Mouse (Mus musculus): Measurements from ENCODE around the gene Lhx2.

Gene Lhx2

DNA sequence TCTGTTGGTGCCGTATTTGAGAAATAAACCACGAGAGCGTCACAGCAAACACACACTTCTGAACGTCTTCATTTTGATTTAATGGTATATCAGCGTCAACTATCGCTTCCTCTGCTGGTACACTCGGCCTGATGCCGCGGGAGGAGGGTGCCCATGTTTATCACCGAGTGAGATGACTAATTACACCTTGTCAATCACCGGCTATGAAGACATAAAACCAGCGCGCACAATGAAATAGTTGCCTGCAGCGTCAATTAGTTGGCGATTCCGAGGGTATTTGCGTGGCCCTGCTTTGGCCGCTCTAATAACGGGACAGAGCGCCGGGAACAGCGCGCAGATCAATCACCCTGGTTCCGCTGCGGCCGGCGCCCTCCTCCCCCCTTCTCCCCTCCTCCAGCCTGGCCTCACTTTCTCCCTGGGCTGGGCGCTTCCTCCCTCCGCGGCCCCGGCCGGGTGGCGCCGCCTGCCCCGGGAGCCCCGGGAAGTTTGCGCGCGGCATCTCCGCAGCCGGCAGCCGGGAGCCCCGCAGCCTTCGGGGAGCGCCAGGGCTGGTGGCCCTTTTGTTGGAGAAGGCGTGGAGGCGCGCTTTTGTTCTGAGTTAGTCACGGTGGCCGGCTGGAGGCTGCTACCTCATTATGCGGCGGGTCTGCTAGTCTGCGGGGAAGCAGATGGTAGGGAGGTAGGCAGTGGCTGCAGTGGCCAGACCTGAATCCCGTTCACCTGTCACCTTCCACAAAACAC, 8.9 kb downstream of the Lhx2 start:
- no peak for DNase-seq

DNA sequence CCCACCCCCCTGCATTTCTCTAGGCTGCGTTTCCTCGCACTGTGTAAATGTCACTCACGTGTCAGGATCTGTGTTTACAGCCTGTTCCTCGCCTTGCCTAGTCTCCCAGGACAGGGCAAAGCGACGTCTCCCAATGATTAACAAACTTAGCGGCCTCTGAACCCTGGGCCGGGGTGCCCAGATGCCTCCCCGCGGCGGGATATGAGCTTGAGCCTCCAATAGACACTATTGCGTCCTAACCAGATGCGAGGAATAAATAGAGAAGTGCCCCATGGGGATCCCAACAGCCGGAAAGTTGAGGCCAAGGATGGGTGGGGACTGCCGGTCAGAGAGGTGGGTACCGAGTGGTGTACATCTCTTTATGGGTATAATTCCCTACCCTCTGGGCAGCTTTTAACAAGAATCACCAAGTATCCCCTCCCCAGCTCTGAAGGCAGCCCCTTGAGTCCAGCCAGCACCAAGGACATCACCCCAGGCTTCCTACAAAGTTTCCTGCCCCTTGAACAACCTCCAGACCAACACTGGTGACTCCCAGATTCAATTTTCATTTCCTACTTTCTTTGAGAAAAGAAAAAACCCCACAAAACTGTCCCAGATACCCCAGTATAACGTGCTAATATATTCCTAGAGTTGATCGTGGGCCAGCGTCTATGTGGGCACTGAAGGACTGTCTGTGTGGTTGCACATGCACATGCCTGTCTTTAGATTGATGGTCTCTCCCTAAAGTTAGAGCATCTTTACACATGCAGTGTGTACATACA, 9.8 kb downstream of the Lhx2 start:
- DNase-seq = no peak

DNA sequence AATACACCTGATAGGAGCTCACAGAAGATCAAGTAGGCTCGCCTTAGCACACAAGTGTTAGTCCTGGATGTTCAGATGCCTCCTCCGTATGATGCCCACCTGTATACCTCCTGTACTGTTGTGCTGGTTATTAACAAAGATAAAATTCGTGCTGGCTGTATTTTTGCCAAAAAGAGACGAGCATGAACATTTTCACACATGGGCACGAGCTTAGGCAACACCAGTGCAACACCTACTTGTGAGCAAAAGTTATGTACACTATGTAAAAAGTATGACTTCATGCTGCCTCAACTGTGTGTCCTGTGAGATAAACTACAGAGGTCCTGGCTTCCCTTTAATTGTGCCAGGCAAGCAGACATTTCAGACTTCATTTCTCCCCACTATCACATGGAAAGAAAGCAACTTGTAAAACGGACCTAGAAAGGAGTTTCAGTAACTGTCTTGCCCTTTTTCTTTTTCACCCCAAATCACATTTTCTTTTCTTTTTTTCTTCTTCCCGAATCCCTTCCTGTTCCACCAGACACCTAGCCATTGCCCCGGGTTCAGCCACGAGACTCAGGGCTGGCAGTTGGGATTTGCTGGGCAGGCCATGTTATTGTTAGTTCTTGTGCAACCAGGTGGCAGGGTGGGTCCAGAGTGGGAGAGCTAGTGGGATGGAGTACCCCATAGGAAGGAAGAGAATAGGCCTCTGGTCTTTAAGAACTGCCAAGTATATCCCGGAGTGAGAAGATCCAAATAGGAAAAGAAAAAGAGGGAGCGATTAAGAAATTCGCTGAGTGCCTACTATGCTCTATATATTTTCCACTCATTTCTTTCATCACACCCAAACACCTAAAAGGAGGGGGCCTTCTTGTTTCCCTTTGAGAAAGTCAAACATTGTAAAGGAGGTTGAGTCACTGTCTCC, 10.6 kb downstream of the Lhx2 start:
- DNase-seq = no peak

DNA sequence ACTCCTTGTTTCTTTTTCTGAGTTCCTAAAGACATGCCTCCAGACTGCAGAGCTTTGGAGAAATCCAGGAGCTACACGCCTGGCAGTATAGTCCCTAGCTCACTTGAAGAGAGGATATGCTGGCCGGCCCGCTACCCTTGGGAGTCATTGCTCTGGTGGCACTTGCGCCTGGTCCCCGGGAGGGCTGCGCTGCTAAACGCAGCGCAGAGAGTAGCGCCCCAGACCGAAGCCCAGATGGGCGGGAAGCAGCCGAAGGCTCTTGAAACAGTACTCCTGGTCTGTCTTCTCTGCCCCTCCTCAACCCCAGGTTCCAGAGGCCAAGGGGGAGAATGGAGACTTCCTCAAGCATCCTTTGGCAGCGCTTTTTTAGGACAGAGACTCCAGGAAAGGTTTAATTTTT, 11.3 kb downstream of the Lhx2 start:
- DNase-seq = no peak

DNA sequence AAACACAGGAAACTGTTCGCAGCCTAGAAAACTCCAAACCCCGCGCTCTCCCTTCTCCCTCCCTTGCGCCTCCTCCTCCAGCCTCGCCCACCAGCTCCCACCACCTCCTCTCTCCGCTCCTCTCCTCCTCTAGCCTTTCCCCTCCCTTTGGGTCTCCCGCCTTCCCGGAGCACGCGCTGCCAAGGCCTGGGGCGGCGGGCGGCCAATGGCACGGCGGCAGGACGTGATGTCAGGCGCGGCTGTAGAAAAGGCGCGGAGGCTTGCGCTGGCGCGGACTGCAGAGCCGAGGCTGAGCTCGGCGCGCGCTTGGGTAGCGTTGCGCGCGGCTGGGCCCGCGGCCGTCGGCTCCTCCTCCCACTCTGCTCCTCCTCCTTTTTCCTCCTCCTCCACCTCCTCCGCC, 11.7 kb downstream of the Lhx2 start:
- peak; percentile 90 for DNase-seq

DNA sequence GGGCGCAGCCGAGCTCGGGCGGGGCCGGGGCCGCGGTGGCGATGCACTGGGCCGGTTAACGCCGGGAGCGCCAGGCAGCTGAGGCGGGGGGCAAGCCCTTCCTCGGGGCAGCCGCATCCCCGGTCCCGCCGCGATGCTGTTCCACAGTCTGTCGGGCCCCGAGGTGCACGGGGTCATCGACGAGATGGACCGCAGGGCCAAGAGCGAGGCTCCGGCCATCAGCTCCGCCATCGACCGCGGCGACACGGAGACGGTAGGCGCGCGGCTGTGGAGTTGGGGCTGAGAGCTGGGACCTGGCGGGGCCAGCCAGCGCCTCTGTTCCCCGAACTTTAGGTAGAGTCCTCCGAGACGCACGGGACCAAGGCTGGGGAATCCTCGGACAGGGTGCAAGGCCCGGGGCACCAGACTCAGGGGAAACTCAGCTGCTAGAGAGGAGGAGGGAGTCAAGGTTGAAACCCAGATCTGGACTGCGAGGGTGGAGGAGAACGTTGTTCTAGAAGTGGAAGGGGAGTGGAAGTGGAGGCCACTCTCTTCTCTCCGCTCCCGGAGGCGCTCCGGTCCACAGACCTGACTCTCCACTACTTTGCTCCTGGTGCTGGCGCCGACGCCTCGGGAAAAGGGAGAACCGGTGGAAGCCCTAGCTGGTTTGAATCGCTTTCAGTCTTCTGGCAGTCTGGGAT, 12.7 kb downstream of the Lhx2 start:
- no peak for DNase-seq

DNA sequence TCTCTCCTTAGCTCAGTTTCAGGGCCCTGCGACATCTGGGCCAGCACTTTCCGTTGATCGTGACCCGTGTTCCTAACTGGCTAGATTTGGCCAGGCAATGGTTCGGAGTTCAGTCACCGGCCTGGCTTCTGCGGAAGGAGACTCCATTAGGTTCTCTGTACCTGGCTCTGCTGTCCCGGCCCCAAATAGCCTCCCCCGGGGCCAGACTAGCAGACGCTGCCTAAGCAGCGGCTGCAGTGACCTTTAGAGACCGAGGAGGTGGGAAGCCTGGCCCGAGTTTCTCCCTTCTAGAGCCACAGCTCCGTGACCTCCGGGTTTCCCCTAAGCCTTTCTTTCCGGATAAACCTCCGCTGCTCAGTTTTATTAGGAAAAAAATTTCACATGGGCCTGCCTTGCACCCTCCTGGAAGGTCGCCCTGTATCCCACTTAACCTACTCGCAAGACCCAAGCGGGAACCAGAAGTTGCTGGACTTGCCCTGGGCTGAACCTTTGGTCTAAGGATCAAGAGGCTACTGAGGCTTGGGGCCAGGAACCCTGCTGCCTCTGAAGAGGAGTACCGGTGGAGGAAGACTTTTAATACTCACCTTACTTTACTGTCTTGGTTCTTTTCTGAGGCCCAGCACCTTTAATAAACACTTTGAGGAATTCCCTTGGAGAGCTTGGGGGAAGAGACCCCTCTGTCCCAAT, 13.4 kb downstream of the Lhx2 start:
- no peak for DNase-seq

DNA sequence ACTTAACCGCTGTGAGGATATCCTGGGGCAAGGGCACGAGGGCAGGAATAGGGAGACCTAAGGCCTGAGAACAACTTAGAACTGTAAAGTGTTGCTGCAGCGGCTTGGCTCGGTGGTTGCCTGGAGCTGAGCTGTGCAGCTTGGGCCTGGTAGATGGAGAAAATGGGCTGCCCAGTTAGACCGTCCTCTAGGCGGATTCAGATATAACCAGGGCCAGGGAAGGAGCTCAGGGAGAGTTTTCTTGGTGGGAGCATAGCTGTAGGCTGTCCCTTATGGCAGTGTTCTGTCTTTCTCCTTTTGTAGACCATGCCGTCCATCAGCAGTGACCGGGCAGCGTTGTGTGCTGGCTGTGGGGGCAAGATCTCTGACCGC, 13.9 kb downstream of the Lhx2 start:
- no peak for DNase-seq

DNA sequence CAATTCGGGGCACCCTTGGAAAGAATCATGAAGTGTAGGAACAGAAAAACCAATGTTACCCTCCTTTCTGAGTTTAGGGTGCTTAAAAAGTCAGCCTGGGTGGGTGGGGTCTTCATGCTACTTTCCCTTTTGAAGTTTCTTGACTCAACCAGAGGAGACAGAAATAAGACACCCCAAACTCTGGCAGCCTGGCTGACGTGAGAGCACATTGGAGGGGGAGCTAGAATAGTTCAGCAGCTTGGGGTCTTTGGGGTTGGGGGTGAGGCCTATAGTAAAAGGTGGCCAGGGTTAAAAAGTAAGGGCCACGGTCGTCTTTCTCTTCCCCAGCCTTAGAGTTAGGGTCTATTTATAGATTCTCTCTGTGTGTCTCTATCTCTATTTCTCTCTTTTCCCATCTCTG, 14.6 kb downstream of the Lhx2 start:
- no peak for DNase-seq

DNA sequence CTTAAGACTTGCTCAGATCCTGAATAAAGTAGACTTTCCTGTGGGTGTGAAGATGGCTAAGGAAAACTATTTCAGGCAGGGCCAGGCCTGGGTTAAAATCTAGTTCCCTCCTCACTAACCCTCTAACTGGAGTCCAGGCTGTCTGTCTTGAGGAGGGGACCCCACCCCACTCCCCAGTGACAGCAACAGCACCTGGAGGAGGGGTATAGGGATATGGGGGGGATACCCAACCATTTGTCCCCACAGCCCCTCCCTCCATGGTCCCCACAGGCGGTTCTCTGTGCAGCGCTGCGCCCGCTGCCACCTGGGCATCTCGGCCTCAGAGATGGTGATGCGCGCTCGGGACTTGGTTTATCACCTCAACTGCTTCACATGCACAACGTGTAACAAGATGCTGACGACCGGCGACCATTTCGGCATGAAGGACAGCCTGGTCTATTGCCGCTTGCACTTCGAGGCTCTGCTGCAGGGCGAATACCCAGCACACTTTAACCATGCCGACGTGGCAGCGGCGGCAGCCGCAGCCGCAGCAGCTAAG, 15.2 kb downstream of the Lhx2 start:
- DNase-seq = no peak

DNA sequence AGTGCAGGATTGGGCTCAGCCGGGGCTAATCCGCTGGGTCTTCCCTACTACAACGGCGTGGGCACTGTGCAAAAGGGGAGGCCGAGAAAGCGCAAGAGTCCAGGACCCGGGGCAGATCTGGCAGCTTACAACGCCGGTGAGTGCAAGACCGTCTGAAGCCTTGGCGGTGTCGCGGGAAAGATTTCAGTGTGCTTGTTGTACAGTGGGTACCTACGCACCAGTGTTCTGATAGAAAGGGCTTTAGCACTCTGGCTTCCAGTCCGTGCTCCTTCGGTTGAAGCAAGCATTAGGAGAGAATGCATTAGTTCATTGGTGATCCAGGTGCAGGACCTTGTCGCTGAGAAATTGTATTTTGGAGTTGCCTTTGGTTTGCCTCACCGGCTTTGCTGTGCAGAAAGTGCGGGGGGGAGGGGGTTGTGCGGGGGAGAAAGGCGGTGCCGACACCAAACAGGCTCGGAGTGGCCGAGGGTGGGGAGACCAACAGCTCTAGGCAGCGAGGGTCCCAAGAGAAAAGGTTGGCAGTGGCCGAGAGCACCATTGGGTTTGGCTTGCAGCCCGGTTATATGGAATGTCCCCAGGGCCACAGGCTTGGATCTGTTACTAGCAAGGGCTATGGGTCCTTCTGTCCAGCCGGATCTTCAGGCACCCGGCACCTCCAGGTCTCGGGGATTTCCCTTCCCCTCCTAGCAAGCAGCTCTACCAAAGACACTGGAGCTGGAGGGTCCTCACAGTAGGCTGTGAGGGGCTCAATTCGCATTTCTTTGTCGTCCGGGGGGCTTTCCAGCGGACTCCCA, 15.8 kb downstream of the Lhx2 start:
- DNase-seq = no peak

DNA sequence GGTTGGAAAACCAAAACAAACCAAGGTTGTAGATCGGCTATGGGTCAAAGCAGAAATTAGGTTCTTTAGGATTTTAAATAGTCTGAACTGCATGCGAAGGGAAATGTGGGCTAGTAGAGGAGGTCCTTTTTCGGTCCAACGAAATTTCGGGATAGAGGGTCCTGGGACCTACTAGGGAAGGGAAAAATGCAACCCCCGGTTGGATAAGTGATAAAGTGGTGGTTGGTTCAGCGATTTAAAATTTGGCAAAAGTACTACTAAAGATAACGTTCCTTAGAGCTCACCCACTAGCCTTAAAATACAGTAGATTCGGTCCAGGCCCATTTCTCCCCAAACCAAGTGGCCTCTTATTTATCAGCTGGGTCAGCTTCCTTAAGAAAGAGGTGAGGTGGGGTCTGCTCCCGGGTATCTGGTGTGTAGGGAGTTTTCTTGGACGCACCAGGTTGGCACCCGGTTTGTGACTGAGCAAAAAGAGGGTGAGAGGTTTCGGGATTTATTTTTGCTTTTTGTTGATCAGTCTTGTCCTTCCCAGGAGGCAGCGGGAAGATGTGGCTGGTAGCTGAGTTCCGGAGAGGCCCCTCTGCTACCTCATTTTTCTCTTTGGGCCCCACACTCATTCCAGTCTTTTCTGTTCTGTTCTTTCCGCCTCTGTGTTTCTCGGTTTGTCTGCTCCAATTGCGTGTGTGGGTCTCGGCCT, 16.8 kb downstream of the Lhx2 start:
- no peak for DNase-seq

DNA sequence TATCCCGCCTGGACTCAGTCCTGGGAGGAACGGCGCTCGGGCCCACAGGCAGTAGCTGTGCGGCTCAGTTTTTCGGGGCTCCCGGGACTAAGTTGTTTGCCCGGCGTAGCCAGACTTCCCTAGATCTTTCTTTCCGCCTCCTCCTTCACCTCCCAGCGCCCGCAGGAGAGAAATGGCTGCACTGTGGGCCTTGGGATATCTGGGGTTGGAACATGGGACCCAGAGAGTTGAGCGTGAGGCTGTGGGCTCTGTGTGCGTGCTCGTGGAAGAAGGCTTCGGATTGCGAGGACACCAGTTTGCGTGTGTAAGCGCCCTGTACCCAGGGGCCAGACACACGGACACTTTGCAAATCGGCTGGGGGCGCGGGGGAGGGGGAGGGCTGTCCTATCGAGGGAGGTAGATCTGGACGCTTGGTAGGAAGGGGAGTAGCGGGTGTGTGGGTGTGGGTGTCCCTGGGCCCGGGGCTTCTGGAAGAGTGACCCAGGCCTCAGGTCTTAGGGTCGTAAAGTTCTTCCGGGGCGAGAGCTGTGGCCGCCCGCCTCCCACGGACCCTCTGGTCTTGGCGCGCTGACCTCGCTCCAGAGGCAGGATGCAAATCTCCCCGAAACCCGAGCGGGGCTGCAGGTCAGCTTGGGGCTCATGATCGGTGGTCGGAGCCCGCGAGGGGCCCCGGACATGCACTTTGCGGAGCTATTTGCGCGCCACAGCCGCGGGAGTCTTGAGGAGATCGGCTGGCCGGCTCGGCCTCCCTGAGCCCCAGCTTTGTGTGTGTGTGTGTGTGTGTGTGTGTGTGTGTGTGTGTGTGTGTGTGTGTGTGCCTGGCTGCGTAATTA, 17.6 kb downstream of the Lhx2 start:
- no peak for DNase-seq

DNA sequence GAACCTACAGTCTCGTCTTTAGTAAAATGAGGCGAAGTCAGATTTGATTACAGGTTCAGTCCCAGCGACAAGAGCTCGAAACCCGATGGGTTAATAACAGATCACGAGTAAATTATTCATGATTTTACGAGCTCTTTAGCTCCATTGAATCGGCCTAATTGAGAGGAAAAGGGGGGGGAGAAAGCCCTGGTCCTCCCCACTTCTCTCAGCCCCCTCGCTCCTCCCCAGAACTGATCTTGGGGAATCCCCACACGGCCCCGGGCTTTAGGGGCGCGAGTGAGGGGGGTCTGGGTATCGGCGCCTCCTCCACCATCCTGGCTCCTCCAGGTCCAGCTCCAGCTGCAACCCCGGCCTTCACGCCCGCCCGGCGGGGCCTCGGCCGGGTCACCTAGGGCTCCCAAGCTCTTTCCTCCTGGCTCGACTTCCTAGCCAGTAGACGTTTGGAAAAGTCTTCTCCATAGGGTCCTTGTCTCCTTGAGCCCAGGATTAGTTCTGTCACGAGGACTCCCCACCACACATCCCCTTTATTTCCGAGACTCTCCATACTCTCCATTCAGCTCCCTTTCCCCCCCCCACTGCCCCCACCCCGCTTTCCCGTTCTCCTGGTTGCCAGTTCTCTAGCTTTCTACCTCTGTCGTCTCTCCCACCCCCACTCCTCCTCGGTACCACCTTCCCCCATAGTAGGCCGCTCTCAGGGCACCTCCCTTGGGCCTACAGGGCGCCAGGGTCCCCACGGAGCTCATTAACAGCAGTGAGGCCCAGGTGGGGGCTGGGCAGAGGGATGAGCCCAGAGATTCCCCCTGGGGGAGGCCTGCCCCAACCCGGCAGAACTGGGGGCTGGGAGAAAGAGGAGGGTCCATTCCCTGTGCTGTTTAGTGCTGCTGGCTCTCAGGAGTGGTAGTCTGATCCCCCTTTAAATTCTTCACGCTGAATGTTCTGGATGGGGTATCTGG, 18.5 kb downstream of the Lhx2 start:
- DNase-seq = no peak

DNA sequence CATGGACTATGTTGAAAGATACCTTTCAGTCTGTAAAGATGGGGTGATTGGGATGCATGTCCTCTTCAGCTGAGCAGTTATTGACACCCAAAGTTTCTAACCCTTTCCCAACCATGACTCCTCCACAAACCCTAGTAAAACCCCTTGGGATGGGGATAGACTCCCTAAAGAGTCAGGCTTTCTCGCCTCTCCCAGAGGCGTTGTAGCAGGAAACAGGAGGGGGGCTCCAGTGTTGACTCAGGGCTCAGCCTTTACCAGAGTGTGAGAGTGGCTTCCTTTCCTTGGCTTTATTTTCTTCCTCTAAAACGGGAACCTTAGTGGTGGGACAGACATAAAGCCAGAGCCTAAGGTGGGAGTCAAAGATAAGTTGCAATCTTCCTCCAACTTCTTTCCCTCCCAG, 19.5 kb downstream of the Lhx2 start:
- no peak for DNase-seq

DNA sequence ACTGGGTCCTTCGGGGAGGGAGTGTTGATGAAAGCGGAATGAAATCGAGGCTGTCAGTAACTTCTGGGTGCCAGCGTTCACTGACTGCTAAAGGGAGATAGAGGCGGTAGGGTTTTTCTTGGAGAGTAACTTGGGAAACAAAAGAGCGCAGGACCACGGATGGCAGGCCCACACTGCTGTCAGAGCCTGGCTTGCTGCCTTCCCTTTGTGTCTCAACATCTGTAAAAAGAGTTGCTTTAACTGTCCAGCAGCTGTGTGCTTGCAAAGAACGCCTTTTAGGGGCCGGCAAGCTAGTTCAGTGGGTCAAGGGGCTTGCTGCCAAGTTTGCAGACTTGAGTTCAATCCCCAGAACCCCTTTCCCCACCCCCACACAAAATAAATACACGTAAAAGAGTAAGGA, 20.1 kb downstream of the Lhx2 start:
- DNase-seq = no peak

DNA sequence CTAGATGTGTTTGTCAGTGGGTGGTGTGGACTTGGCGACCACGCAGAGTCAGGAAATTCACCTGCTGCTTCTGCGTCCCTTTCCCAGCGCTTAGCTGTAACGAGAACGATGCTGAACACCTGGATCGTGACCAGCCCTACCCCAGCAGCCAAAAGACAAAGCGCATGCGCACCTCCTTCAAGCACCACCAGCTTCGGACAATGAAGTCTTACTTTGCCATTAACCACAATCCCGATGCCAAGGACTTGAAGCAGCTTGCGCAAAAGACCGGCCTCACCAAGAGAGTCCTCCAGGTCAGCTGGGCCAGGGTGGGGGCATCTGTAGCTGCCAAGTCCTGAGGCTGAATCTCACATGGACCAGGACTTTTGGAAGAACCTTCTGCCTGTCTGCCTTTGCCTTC, 20.7 kb downstream of the Lhx2 start:
- DNase-seq = no peak

DNA sequence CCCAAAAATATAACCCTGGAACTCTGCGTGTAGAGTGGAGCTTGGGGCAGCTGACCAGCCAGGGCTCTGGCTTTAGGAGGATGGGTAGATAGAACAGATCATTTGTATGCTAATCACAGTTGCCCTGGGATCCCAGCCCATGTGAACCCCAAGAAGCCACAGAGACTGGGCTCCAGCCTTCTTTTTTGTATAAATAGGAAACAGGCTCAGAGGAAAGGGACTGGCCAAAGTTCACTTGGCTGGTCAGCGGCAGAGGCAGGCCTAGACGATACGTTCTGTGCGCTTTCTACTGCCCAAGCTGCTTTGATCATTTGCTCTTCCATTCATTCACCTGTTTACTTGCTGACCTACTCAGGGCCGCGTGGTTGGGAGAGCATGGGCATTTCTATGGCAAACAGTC, 27.1 kb downstream of the Lhx2 start:
- DNase-seq = no peak

DNA sequence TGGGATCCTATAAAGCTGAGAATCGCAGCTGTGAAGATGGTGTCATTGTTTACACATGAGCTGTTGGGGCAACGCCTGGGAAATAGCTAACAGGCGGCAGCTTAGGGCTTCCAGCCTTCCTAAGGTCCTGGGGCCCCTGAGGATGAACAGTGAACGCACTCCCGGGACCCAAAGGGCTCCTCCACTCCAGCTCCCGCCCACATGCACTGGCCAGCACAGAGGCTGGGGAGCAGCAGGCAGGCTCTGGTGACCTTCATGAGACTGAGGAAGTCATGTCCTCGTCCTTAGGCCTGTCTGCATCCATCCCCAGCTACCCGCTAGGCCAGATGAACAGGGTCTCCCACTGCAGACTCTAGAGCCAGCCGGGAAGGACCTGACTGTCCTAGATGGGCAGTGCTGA, 27.9 kb downstream of the Lhx2 start:
- no peak for DNase-seq

Measured in right cerebral cortex, postnatal 25 days (tissue).